Mouse (Mus musculus) layer of hippocampus, postnatal 25 days (tissue): ENCODE results near the gene Gnb5. TPM values are rescaled to one million over a fixed set of nuclear protein-coding genes. Genes with fewer than 3 reads are reported as not detected.
"Not testable (repeated sequence)": the region's sequence is repeated elsewhere in the genome, so short reads cannot be mapped to it uniquely, and the experiment has no call there.

Source experiments
- DNase-seq, 2 experiments: peaks; one replicate each; pipeline ENCODE4 v3.0.0; 2022; ENCODE audit warnings: mixed read lengths in 2 of 2, low spot score in 1 of 2; ENCODE audit errors: extremely low spot score in 1 of 2
- total RNA-seq, 2 experiments: library from RNA; stranded (reverse); gene quantifications; 2 replicates each; pipeline ENCODE4 v1.2.3; 2021

Gnb5 gene
- total RNA-seq, 2 experiments from 2014 or later = 124 to 126 TPM

DNA sequence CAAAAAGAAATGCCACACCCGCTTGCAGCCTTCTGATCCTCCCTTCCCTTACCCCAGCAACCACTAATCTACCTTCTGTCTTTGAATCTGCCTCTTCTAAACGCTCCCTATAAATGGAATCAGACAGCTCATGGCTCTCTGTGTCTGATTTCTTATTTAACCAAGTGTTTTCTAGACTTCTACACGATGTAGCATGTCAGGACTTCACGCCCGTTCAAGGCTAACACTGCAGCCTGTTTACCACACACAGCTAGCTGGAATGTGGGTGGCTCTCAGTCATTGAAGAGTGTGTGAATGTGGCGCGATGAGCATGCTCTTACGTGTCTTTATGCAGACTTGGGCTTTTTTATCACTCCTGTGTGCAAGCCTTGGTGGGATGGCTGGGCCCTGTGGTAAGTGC is 47.0 kb downstream of the Gnb5 start:
- DNase-seq = no peak

DNA sequence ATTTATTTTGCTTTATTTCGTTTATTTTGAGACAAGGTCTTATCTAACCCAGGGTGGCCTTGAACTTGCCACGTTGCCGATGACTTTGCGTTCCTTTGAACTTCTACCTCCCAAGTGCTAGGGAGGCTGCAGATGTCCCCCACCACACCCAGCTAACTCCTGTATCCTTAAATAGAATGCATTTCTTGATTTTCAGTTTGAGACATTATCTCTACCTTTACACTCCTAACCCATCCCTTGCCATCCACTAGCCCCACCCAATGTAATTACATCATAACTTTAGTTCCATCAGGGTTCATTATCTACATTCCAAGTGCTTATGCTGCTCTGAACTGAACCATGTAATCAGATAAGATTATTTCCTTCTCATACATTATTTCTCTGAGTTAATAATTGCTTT is 49.7 kb downstream of the Gnb5 start:
- no peak for DNase-seq

DNA sequence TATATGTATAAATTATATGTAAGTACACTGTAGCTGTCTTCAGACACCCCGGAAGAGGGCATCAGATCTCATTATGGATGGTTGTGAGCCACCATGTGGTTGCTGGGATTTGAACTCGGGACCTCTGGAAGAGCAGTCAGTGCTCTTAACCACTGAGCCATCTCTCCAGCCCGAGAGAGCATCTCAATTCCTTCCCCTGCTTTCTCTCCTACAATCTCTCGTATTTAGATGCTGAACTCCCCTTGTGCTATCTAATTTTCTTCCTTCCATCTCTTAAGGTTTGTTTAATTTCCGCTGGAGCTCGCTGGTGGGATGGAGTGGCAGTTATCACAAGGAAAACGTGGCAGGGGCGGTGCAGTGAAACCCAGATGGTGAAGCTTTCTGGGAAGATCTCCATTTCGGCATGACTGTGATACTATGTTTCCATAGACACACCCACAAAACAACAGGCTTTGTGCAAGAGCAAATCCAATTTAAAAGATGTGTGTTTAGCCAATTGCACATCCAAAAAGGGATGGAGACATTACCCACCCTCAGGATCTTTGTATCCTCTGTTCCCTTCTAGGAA is 51.1 kb downstream of the Gnb5 start:
- DNase-seq = peak in 1 of 2 experiments; percentile 21

DNA sequence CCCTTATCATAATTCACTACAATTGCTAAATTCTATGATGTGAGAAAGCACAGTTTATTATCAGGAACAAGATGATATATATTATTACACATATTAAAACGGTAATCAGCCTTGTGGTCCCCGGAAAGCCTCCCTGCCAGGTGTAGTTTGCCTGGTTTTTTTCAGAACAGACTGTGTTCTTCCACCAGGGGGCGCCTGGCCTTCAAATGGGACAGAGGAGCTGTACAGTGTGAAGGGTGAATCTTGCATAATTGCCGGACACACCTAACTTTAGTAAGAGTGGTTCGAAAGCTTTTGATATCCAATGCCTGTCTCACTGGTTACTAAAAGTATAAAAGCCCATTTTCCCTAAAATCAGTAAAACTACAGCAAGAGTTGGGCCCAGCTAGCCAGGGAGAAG is 55.6 kb downstream of the Gnb5 start:
- peak in 1 of 2 experiments; percentile 81 for DNase-seq

DNA sequence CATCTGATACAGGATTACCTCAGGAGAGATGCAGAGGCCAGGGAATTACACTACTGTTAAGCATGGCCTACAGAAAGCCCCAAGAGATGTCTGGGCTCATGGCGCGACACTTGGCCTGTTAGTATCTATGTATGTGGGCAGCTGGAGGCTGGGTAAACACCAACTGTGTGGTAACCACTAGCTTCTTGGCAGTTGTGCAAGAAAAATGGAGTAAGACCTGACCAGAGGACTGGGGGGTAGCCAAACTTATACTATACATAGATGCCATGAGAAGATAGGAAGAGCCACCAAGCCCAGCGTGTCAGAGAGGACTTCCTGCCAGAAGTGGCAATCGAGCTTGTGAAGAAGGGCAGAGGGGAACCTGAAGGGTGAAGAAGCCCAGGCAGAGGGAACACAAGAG is 56.1 kb downstream of the Gnb5 start:
- DNase-seq = no peak

DNA sequence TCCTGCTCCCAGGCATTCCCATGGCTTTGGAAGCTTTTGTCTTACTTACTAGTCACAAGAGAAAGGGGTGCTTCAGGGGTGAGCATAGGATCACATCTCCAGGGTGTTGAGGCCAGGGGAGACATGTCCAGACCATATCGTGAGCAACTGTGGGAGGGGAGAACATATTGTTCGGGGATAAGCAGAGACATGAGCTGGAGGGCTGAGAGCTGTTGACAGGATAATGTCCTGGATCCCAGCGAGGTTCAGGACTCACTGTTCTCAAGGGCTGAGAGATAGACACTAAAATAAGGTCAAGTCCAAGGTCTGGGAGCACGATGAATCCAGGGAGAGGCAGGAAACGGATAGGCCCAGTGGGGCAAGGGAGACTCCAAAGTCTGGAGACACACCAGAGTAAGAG is 56.9 kb downstream of the Gnb5 start:
- DNase-seq = no peak

DNA sequence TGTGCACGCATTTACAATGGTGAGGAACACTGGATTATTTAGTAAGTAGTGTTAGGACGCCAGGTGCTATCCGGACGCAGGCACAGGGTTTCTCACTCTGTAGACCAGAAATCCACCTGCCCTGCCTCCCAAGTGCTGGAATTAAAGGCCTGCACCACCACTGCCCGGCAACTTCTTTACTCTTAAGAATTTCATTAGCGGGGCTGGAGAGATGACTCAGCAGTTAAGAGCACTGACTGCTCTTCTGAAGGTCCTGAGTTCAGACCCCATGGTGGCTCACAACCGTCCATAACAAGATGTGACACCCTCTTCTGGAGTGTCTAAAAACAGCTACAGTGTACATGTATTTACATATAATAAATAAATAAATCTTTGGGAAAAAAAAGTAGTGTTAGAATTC is 57.6 kb downstream of the Gnb5 start:
- DNase-seq = not testable (repeated sequence)

DNA sequence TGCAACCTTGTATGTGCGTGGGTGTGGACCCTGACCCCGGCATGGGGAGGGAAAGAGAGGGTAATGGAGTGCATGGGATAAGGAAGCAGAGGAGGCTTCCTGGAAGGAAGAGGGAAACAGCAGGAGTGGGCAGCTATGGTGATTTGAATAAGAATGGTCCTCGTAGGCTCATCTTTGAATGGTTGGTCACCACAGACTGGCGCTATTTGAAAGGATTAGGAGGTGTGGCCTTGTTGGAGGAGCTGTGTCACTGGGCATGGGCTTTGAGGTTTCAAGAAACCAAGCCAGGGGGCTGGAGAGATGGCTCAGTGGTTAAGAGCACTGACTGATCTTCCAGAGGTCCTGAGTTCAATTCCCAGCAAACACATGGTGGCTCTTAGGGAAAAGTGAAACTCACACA is 59.1 kb downstream of the Gnb5 start:
- DNase-seq = no peak

DNA sequence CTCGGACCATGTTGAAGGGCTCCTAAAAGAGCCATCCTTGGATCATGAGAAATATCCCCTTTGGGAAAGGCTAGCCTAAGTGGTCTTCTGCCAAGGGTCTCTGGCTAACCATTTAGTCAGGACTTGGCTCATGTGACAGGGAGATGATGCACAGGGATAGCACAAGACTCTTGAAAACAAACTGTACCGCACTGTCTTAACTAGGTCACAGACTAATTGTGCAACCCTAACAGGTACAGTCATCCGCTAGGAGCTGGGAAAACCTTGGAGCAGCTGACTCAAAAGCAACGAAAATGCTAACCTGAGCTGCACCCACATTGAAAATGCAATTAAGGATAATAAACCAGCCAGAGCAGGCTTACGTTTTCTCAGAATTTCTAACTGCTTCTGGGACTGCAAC is 60.1 kb downstream of the Gnb5 start:
- DNase-seq = no peak

DNA sequence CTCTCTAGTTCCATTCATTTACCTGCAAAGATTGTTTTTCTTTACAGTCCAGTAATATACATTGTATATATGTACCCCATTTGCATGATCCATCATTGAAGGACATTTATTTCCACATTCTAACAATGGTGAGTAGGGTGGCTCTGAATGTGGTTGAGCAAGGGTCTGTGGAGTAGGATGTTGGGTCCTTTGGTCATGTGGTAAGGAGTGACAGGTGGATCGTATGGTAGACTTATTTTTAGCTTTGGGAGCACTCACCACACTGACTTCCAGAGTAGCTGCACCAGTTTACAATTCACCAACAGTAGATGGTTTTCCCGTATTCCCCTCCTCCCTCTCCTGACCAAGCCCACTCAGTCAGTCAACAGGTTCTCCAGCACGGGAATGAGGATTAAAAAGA is 62.7 kb downstream of the Gnb5 start:
- DNase-seq = no peak

DNA sequence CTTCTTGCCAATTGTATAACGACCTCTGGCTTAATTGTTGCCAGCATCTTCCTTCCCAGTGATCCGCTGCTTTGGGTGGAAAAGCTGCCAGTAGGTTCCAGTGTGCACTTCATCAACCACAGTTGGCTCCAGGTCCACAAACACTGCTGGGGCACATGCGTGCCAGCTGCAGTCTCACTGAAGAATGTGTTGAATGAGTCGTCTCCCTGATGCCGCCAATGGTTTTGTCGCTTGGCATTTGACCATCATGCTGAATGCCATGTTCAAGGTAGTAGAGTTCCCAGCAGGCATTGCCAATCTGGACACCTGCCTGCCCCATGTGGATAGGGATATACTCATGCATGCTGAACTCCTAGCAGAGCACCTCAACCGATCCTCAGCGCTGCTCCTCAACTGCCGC is 69.5 kb downstream of the Gnb5 start:
- no peak for DNase-seq

DNA sequence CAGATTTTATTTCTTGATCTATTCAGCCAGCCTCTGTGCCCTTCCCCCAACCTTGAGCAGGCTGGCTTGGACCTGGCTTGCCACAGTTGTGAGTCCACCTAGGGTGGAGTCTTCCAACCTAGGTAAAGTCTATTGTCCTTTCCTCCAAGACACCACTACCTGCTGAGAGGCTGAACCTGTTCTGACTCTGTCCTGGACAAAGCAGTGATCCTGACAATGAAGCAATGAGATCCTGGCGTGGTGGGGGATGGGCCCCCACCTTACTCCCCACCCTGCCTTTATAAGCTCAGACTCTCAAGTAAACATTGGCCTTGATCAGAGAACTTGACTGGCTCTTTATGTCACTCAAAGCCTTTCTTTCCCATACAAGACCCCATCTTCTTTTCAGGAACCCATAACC is 70.3 kb downstream of the Gnb5 start:
- DNase-seq = no peak

DNA sequence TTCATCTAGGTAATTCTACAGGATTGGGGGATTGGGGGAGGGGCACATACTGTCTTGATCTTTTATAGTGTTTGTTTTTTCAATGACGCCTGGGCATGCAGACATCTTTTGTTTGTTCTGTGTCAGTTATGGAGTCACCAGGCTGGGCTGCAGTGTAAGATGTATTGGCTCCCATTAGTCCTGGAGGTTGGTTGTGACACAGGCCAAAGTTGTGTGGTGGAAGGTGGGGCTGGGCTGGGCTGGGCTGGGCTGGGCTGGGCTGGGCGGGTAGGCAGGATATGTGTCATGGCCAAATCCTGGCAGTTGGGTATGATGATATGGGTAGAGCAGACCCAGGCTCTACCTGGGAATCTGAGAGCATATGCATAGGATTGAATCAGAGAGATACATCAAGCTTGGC is 72.7 kb downstream of the Gnb5 start:
- DNase-seq = no peak

DNA sequence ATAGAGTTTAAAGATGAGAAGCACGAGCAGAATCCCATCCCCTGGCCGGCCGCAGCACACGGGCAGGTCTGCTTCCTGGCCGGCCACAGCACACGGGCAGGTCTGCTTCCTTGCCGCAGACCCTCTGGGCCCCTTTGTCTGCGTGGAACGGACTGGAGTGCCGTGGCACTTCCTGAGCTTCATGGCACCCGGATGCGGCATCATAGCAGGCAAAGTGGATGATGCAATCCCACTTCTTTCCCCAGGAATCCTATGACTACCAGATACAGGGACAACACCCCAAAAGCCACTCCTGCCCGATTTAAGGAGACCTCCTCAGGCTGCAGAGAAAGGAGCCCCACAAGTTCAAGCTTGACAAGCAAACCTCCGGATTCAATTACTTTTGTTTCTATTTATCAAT is 76.7 kb downstream of the Gnb5 start:
- no peak for DNase-seq

DNA sequence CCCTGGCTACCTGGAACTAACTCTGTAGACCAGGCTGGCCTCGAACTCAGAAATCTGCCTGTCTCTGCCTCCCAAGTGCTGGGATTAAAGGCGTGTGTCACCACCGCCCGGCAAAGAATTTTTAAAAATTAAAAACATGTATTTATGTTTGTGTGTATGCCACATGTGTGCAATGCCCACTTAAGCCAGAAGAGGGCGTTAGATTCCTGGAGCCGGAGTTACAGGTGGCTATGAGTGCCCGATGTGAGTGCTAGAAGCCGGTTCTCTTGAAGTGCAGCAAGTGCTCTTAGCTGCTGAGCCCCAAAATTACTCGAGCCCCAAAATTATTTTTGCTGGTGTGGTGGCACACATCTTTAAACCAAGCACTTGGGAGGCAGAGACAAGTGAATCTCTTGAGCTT is 77.7 kb downstream of the Gnb5 start:
- no peak for DNase-seq

DNA sequence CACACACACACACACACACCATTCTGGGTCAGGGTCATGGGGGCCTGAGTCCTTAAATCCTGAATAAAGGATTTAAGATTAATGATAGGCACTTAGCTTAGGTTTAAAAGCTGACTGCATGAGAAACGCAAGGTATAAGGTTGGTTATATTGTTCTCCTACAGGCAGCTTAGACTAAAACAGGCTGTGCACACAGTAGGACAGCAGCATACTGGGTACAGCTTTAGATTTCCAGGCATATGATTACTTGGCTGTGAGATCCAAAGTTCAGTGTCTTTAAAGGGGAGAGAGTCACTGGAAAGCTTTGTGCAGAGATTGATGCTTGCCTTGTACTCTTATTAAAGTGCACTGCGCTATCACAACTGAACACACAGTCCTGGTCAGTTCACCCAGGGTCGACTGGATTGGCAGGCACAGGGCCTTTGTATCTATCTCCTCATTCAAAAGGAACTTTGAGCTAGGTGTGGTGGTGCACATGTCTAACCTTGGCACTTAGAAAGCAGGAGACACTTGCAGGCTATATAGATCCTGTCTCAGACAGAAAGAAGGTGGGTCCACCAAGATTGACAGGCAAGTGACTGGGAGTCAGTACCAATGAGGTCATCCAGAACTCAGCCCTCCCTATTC is 78.4 kb downstream of the Gnb5 start:
- DNase-seq = no peak

DNA sequence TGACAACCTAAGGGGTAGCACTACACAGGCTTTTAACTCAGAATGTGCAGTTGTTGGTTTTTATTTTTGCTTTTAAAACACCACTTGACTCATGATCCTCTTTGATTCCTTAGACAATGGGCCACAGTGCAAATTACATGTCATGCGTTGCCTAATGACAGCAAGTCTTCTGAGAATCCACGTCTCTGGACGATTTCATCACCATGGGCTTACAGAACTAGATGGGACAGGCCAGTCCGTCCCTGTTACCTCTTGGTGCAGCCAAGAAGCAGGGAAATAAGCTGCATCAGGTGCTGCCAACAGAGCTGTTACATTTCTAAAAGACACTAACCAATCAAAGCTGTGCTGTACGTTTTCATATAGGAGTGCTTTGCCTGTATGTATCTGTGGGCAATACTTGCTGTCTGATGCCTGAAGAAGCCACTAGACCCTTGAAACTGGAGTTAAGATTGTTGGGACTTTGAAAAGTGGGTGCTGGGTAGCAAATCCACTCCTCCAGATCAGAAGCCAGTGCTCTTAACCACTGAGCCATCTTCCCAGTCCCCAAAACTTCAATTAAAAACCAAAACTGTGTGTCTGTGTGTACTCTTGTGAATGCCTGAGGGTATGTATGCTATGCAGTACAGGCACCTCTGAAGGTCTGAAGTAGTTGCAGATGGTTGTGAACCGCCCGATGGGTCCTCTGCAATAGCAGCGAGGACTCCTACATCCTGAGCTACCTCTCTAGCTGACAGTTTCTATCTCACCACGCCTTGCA is 79.3 kb downstream of the Gnb5 start:
- DNase-seq = no peak

DNA sequence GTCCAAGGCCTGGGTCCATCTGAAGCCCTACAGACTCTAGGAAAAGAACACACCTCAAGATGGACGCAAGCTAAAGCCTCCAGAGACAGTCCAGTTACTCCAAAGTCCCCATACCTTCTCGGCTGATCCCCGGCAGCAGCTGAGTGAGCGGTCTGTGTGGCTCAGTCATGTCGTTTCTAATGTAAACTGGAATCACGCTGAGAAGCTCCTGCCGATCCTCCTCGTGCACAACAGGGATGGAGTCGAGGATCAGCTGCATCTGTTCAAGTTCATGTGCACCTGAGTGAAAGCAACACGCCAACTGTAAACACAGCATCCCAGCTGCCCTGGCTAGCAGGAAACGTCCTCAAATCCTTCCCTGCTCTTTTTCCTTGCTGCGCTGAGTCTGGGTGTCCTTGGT is 87.2 kb downstream of the Gnb5 start:
- DNase-seq = no peak
